Mouse (Mus musculus) lung, adult 18-20 months (tissue): ENCODE data around the gene Sox10.

Source experiments
- DNase-seq, 2 experiments: peaks; one replicate each; pipeline ENCODE4 v3.0.0; 2022; ENCODE audit warnings: mixed read lengths in 2 of 2

Gene Sox10

DNA sequence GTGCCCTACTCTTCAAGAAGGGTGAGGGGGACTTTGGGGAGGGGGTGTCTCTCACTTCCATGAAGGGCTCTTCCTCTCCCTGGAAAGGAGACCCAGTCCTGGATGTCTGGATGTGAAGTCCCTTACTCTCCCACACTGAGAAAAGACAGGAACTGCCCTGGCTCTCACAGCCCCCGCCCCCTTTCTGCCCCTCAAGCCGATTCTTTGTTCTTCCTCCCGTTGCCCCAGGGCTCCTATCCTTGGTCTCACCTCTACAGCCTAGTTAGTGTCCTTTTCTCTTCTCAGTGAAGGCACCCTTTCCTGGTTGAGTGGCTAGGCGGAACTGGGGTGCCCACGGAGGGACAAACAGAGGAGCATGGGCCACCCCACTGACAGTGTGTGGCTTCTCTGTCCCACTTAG, at the start of gene Sox10:
Sox10 (minus strand) TSS at position 101 of the 400 bp plus-strand sequence.
- DNase-seq, result no peak

DNA sequence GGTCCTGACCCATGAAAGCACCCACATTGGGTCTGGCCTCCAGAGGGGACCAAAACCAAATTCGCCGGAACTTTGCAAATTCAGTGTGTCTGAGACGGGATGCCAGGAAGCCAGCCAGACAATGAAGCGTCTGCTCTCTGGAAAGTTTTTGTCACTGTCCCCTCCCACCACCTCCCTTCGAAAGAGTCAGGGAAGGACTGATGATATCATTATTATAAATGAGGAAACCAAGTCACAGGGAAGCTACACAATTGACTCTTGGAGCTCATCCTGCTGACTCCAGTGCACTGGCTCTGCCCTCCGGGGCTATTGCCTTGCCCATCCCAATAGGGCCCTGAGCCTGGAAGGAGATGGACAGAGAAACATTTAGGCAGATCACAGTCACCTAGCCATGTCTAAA, 48.6 kb upstream of the Sox10 start:
- DNase-seq, result peak in 1 of 2 experiments; percentile 11

- no peak for DNase-seq
Measured at GRCm38 (mm10) chr15:79212750-79213446, 47.9 kb upstream of the Sox10 start.

- DNase-seq, result no peak
Measured at GRCm38 (mm10) chr15:79210357-79210756, 45.3 kb upstream of the Sox10 start.

DNA sequence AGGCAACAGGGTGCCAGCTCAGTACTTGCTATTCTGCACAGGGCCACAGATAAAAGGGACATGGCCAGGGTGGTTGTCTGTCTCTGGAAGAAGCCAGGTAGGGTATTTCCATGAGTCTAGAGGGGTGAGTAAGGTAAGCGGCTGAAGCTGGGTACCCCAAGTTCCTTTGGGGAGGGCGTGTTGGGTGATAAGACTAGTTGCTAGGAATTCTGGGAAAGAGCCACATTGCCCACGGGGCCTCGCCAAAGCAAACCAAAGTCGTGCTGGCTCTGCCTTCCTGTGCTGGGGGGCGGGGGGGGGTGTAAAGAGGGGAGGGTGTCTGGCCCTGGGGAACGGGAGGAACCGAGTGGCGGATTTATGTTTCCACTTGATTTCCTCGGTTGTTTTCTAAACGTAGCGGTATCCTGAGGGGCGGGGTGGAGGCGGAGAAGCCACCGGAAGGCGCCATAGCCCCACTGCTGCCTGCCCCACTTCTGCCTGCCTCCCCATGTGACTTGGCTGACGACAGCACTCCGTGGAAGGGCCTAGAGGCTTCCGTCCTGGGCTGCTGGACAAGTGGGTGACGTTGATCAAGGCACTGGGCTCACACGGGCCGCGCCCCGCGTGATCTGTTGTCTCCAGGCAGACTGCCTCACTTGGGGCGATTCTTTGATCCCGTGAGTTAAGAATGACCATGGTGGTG, 43.9 kb upstream of the Sox10 start:
- DNase-seq, result peak; percentile 55 to 73

- no peak for DNase-seq
Measured at GRCm38 (mm10) chr15:79208211-79208610, 43.2 kb upstream of the Sox10 start.

GRCm38 (mm10) chr15:79202575-79202974, 37.5 kb upstream of the Sox10 start:
- no peak for DNase-seq

DNA sequence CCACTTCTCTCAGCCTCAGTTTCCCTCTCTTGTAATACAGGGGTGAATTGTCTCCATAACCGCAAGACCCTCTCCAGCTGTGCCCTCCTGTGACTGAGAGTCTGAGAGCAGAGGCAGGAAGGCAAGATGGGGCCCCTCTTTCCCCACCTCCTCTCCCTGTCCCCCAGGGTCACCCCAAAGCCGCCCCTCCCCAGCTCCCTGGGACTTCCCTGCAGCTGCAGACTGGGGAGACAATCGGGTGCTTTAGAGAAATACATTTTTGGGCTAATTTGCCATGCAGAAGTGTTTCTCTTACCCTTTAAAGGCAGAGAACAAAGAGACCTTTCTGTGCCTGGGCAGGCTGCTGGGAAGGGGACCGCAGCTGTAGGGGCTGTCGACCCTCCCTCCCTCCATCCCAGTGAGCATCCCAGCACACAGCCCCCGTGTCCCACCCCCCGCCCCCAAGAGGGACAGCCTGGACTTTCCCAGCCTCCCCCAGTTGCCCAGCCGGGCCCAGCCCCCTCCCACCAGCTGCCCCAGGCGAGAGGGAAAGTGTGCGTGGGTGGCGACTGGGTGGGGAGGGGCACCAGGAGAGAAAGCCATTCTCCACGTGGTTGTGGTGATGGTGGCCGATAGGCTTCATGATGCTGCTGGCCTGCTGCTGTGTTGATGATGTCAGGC, 36.6 kb upstream of the Sox10 start:
- DNase-seq, result no peak

- no peak for DNase-seq
Measured at GRCm38 (mm10) chr15:79199390-79199976, 34.4 kb upstream of the Sox10 start.

DNA sequence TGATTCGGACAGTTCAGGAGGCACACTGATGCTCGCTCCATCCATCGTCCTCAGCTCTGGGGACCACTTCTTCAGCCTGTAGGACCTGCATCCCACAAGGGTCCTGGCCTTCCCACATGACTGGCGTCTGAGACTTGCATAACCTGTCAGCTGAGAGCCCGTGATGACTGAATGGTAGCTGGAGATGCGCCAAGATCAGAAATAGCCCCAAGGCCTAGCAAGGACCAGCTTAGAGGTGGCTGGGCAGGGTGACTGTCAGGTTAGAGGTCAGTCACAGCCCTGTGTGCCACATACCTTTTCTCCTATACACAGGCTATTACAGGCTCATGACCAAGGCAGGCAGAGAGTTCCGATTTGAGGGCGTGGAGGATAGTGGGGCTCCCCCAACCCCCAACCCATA, 30.5 kb upstream of the Sox10 start:
- peak; percentile 19 to 20 for DNase-seq

DNA sequence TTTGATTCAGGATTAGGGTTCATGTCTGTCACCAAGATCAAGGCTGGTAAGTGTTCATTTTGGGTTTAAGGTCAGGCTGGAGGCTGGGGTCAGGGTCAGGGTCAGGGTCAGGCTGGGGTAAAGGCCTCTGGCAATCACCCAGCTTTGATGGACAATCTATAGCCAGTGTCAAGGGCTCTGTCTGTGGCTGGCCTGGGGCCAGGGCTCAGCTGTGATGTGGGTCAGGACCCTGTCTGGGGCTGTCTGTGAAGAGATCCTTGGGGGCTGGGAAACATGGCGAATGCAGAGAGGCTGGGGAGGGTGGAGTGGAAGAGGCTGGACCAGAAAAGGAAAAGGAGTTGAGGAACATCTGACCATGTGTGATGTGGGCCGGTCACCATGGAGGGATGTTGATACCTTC, 29.9 kb upstream of the Sox10 start:
- DNase-seq, result no peak

GRCm38 (mm10) chr15:79194048-79194447, 29.0 kb upstream of the Sox10 start:
- no peak for DNase-seq

DNA sequence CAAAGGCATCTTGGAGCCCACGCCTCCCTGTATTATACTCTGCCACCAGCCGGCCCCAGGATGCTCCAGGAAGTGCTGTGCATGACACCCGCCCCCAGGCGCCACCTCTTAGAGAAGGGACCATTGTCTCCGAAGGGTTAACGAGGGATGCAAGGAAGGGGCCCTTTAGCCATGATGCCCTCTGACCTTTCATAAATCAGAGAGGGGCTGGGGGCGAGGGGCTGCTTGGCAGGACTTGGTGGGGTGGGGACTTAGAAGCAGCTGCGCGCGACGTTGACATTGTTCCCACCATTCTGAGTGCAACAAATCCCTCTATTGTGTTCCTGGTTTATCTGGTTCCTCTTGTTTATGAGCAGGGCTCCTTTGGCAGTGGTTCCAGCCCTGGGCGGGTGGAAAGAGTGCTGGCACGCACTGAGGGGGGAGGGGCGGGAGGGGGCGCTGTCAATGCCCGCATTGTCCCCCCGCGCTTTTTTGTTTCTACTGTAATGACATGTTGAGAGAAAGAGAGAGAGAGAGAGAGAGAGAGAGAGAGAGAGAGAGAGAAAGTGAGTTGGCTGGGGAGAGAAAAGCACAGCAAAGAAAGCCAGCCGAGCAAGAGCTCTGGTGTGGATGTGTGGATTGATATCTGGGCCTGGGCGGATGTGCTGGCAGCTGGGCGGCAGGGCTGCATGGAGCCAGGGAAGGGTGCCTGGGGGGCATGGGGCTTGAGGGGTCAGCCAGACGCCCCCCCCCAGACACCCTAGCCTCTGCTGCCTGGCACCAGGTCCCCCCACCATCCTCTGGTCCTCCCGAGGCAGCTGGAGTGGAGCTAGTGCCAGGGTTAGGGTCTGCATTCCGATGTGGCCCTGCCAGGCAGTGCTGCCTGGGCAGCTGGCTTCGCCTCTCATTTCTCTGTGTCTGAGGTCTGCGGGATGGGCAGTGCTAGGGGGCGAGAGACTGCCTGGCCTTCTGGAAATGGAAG, 28.1 kb upstream of the Sox10 start:
- DNase-seq, result peak; percentile 42 to 58

- no peak for DNase-seq
Measured at GRCm38 (mm10) chr15:79192450-79192849, 27.4 kb upstream of the Sox10 start.

- DNase-seq, result no peak
Measured at GRCm38 (mm10) chr15:79191426-79191825, 26.4 kb upstream of the Sox10 start.

GRCm38 (mm10) chr15:79187819-79188218, 22.8 kb upstream of the Sox10 start:
- DNase-seq, result no peak

DNA sequence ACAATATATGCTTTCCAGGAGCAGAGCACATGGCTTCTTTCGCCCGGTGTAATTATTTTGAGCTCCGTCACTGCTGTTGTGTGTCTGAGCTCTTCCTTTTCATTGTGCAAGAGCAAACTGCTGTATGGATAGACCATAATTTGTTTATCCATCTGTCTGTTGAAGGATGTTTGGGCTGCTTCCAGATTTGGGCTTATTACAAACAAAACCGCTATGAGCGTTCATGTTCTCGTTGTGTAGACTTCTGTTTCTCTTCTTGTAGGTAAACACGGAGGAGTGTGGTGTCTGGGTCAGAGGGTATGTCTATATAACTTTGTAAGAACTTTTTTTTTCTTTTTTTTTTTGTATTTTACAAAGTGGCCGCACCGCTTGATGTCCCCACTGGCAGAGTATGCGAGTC, 20.2 kb upstream of the Sox10 start:
- DNase-seq, result peak in 1 of 2 experiments; percentile 28

- DNase-seq, result no peak
Measured at GRCm38 (mm10) chr15:79176905-79177304, 11.9 kb upstream of the Sox10 start.

DNA sequence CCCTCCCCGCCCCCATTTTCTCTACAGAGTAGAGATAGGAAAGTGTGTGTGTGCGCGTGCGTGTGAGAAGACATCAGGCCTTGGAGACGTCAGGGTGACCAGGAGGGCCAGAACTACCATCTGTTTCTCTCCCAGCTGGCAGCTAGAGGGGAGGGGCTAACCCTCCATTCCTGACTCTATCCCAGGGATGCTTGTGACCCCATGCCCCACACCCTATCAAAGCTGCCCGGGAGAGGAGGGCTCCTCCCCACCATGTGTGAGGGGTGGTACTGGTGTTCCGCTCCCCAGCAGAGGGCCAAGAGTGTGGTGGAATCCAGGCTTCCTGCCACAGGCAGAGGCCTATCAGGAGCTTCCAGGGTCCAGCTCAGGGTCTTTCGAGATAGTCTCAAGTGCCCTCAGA, 1.7 kb upstream of the Sox10 start:
- no peak for DNase-seq

DNA sequence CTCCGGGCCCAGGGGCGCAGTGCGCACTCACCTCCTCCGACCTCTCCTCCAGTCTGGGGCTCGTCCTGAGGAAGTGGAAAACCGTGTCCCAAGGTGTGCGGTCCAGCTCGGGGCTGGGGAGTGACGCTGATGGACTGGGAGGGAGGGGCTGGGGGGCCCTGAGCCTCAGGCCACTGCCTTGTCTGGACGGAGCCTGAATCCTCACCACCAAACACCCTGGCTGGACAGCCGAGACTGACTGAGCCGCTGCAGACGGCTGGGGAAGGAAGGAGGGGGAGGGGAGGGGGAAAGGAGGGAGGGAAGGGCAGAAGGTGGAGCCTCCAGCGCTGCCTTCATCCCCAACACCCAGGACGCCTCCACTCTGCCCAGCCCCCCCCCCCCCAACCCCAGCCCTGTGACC, 789 bp downstream of the Sox10 start:
- no peak for DNase-seq

GRCm38 (mm10) chr15:79162822-79163221, 2.2 kb downstream of the Sox10 start:
- no peak for DNase-seq

- peak in 1 of 2 experiments; percentile 20 for DNase-seq
Measured at GRCm38 (mm10) chr15:79162301-79162700, 2.7 kb downstream of the Sox10 start.
